Mouse (Mus musculus) liver, embryonic 13.5 days (tissue): ENCODE results near the gene Atl3. TPM values are rescaled to one million over a fixed set of nuclear protein-coding genes. Genes with fewer than 3 reads are reported as not detected.

Experiments used
- ATAC-seq: fragments of 200-750 bp; cut with Nextera tagmentation; 2 replicates; pipeline ENCODE4 v1.8.0; 2017; ENCODE audit warnings: low read depth, mild to moderate bottlenecking, moderate number of reproducible peaks, moderate library complexity
- DNase-seq: peaks from one replicate; pipeline ENCODE4 v3.0.0; 2022
- H3K27ac ChIP-seq: fragments of 300-500 bp; sonication (generic); 2 replicates; pipeline ENCODE4 v1.5.1; 2015; ENCODE audit warnings: moderate library complexity, mild to moderate bottlenecking, inconsistent platforms
- H3K27me3 ChIP-seq: fragments of 300-500 bp; sonication (generic); 2 replicates; pipeline ENCODE4 v1.6.1; 2015; ENCODE audit warnings: mild to moderate bottlenecking, inconsistent platforms
- H3K36me3 ChIP-seq: fragments of 300-500 bp; sonication (generic); 2 replicates; pipeline ENCODE4 v1.6.1; 2015; ENCODE audit warnings: mild to moderate bottlenecking, inconsistent platforms
- H3K4me1 ChIP-seq: fragments of 300-500 bp; sonication (generic); replicated peaks from 2 replicates; pipeline ENCODE4 v1.6.1; 2015; ENCODE audit warnings: inconsistent platforms
- H3K4me2 ChIP-seq: fragments of 300-500 bp; sonication (generic); 2 replicates; pipeline ENCODE4 v1.6.1; 2015; ENCODE audit warnings: inconsistent platforms, mild to moderate bottlenecking, moderate library complexity
- H3K4me3 ChIP-seq: fragments of 300-500 bp; sonication (generic); replicated peaks from 2 replicates; pipeline ENCODE4 v1.5.1; 2015; ENCODE audit warnings: mild to moderate bottlenecking, inconsistent platforms
- H3K9ac ChIP-seq: fragments of 300-500 bp; sonication (generic); 2 replicates; pipeline ENCODE4 v1.6.1; 2015; ENCODE audit warnings: mild to moderate bottlenecking, inconsistent platforms
- H3K9me3 ChIP-seq: fragments of 300-500 bp; sonication (generic); replicated peaks from 2 replicates; pipeline ENCODE4 v1.6.1; 2016; ENCODE audit warnings: inconsistent platforms
- WGBS: fragments of 180-500 bp; shearing (Covaris S2); methylation state at CpG from one replicate; pipeline ENCODE4 v1.1.7; 2015; ENCODE audit not compliant: insufficient replicate concordance; 5-methylcytosine and 5-hydroxymethylcytosine counted together
- polyA plus RNA-seq: library from polyadenylated mRNA; unstranded; fragments of >200 nt; fragmentation: Nextera tagmentation; extraction: Ambion mirVana; gene quantifications from 2 replicates; pipeline ENCODE4 v1.2.1, GENCODE M21; 2015

Atl3 gene
- polyA plus RNA-seq, 1 experiment from 2014 or later, result 6.9 TPM

DNA sequence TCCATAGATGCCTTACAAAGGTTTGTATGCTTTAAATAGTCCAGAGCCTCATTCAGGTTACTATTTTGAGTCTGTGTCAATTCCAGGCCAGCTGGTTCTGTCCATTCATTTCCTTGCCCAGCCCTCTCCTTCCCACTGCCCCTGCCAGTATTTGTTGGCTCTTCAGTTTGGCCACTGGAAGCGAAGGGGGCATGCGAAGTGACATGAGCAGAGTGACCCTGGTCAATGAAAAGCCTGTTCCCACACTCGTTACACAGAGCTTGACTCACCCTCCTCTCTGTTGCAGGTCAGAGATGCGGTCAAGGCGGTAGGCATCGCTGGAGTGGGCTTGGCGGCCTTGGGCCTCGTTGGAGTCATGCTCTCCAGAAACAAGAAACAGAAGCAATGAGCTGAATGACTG is 91.4 kb downstream of the Atl3 start:
- no peaks in the 10 kb centered on the region for H3K27me3 ChIP-seq
- no peaks in the 10 kb centered on the region for H3K9me3 ChIP-seq
- peaks cover 24% of the 10 kb centered on the region for H3K36me3 ChIP-seq
- ATAC-seq (no peak), DNase-seq (no peak)
- H3K4me1 ChIP-seq, result peaks cover 9% of the 10 kb centered on the region; the same call in 1 of the 2 replicates
- H3K4me3 ChIP-seq, result no peak overlapping the region
- no peak overlapping the region for H3K9ac ChIP-seq
- H3K27ac ChIP-seq, result no peak overlapping the region
- H3K4me2 ChIP-seq, result no peak overlapping the region
- 87% methylated on average over 8 of the region's 8 CpGs for WGBS

- 89% methylated on average over 6 of the region's 6 CpGs for whole genome bisulfite sequencing
- Histone ChIP-seq H3K27ac (no peak overlapping the region), H3K27me3 (no peaks in the 10 kb centered on the region), H3K4me1 (peaks cover 4% of the 10 kb centered on the region; the same call in 1 of the 2 replicates), H3K4me2 (no peak overlapping the region), H3K9ac (no peak overlapping the region), H3K9me3 (no peaks in the 10 kb centered on the region), H3K36me3 (peaks cover 24% of the 10 kb centered on the region), H3K4me3 (no peak overlapping the region)
- ATAC-seq, result no peak
- no peak for DNase-seq
These were observed 91.9 kb downstream of the Atl3 start for GRCm38 (mm10) chr19:7585764-7586163.

Other genes with a start within 250 kb of the Atl3 start
- gene Rcor2, start 226.7 kb upstream of the Atl3 start, polyA plus RNA-seq, result 1.4 and 1.8 TPM in 2 replicates
- 17.7 and 21.0 TPM in 2 replicates for gene Mark2, start 152.2 kb upstream of the Atl3 start, polyA plus RNA-seq
- 3.7 and 4.7 TPM in 2 replicates for gene Spindoc, start 111.0 kb upstream of the Atl3 start, polyA plus RNA-seq
- 0.93 and 1.00 TPM in 2 replicates for gene 2700081O15Rik, start 76.4 kb upstream of the Atl3 start, polyA plus RNA-seq
- gene Rtn3, start 10.8 kb upstream of the Atl3 start, polyA plus RNA-seq, result 67.5 and 73.5 TPM in 2 replicates
- 24.6 and 27.1 TPM in 2 replicates for gene Pla2g16, start 63.4 kb downstream of the Atl3 start, polyA plus RNA-seq
- not detected in 2 replicates for gene Lgals12, start 113.2 kb downstream of the Atl3 start, polyA plus RNA-seq
- gene Hrasls5, start 118.5 kb downstream of the Atl3 start, polyA plus RNA-seq, result not detected in 2 replicates
- gene Slc22a19, start 217.3 kb downstream of the Atl3 start, polyA plus RNA-seq, result not detected in 2 replicates